Mouse (Mus musculus): Measurements from ENCODE around the gene Twf1. TPM values are rescaled to one million over a fixed set of nuclear protein-coding genes. Genes with fewer than 3 reads are reported as not detected.
A peak's percentile ranks its signal among the peaks of the same experiment; 100 is the strongest.

Twf1 gene
- total RNA-seq (2021): 10 to 100 TPM; 39.2 to 46.4 TPM
- long read RNA-seq, experiment 1, transcript Twf1-201 (9 exons, 3,025 nt): major isoform, 58 of 68 reads
- long read RNA-seq, experiment 1, partial matches to known transcripts: 3 of 68 reads
- long read RNA-seq, experiment 1, other reads (novel, unspliced or antisense): 7 of 68 reads
- long read RNA-seq, experiment 2, transcript Twf1-201 (9 exons, 3,025 nt): major isoform, 50 of 62 reads
- long read RNA-seq, experiment 2, partial matches to known transcripts: 5 of 62 reads
- long read RNA-seq, experiment 2, other reads (novel, unspliced or antisense): 7 of 62 reads

DNA sequence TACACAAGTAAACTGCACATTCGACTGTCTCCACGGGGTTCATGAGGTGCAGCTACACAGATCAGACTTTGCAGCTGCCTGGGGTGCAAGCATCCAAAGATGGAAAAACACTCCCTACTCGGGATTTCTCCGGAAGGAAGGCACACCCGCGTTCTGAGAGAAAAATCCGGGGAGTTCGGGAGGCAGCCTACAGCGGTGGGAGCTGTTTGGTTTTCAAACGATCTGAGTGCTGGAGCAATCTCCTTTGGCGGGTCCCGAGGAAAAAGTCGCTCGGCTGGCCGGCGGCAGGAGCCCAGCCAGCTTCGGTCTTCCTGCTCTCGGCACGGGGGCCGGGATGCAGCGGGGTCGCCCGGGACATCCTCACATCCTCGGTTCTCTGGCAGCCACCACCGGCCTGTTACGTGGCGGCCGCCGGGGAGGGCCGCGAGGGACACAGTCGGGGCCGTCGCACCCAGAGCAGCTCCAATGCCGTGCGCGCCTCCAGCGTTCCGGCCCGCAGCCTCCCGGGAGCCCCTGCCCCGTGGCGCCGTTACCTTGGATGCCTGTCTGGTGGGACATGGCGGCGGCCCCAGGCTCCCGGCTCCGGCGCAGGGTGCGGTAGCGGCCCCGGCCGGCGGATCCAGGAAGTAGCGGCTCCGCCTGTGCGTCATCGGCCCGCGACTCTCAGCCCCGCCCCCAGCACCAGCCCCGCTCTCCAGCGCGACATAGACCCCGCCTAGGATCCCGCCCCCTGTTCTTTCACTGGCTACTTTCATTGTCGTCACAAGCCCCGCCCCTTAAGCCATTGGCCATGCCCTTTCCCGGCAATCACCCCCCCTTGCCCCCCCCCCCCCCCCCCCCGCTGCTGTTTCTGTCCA is at the start of gene Twf1:
Twf1 (minus strand) TSS at position 671 of the 857 bp plus-strand sequence.
- H3K27ac ChIP-seq: peak within 1 kb of the TSS; percentile 89
- intact Hi-C loops (cut with DNase I): no loop called here
- H3K4me3 ChIP-seq: peak within 1 kb of the TSS; percentile 83
- peak; percentile 98 to 99 for DNase-seq (ENCODE audit: extremely low spot score in 1 of 2, low spot score in 2 of 2)
- TF ChIP-seq CTCF (IDR thresholded peaks at IDR 0.05): peak; percentile 38

GRCm38 (mm10) chr15:94639126-94639525 is 49.4 kb upstream of the Twf1 start:
- no peak overlapping the region for H3K27ac ChIP-seq
- no peak for TF ChIP-seq CTCF (IDR thresholded peaks at IDR 0.05)
- intact Hi-C loops (cut with DNase I): no loop called here
- no peak overlapping the region for H3K4me3 ChIP-seq
- no peak for DNase-seq (ENCODE audit: extremely low spot score in 1 of 2, low spot score in 2 of 2)

- intact Hi-C loops (cut with DNase I): no loop called here
- H3K4me3 ChIP-seq: no peak overlapping the region
Observed at GRCm38 (mm10) chr15:94638207-94638606, 48.5 kb upstream of the Twf1 start.

GRCm38 (mm10) chr15:94634524-94634923 is 44.8 kb upstream of the Twf1 start:
- no peak overlapping the region for H3K27ac ChIP-seq
- TF ChIP-seq CTCF (IDR thresholded peaks at IDR 0.05): no peak
- intact Hi-C loops (cut with DNase I): no loop called here
- no peak overlapping the region for H3K4me3 ChIP-seq
- DNase-seq (ENCODE audit: extremely low spot score in 1 of 2, low spot score in 2 of 2): no peak

More at GRCm38 (mm10) chr15:94638207-94638606, 48.5 kb upstream of the Twf1 start:
- DNase-seq (ENCODE audit: extremely low spot score in 1 of 2, low spot score in 2 of 2): no peak
- no peak for TF ChIP-seq CTCF (IDR thresholded peaks at IDR 0.05)
- no peak overlapping the region for H3K27ac ChIP-seq

- no peak for DNase-seq (ENCODE audit: extremely low spot score in 1 of 2, low spot score in 2 of 2)
- Histone ChIP-seq H3K27ac (no peak overlapping the region), H3K4me3 (no peak overlapping the region)
- intact Hi-C loops (cut with DNase I): no loop called here
- TF ChIP-seq CTCF (IDR thresholded peaks at IDR 0.05): no peak
Observed at GRCm38 (mm10) chr15:94630553-94630952, 40.9 kb upstream of the Twf1 start.

- Histone ChIP-seq H3K4me3 (peak within 1 kb of the TSS; percentile 59), H3K27ac (peak within 1 kb of the TSS; percentile 61)
- no peak for TF ChIP-seq CTCF (IDR thresholded peaks at IDR 0.05)
- intact Hi-C loops (cut with DNase I): no loop called here
- peak; percentile 25 to 39 for DNase-seq (ENCODE audit: extremely low spot score in 1 of 2, low spot score in 2 of 2)
Observed at GRCm38 (mm10) chr15:94628830-94629601, 39.3 kb upstream of the Twf1 start, which contains the start of gene Tmem117. TSS of gene Tmem117 (plus strand) at chr15:94629232.

- intact Hi-C loops (cut with DNase I): no loop called here
- Histone ChIP-seq H3K4me3 (no peak overlapping the region; the same call in 1 of the 2 replicates), H3K27ac (no peak overlapping the region)
- DNase-seq (ENCODE audit: extremely low spot score in 1 of 2, low spot score in 2 of 2): no peak
- TF ChIP-seq CTCF (IDR thresholded peaks at IDR 0.05): no peak
Observed at GRCm38 (mm10) chr15:94628463-94628829, 38.8 kb upstream of the Twf1 start.

GRCm38 (mm10) chr15:94620909-94621308 is 31.2 kb upstream of the Twf1 start:
- TF ChIP-seq CTCF (IDR thresholded peaks at IDR 0.05): no peak
- intact Hi-C loops (cut with DNase I): no loop called here
- no peak overlapping the region for H3K27ac ChIP-seq

DNA sequence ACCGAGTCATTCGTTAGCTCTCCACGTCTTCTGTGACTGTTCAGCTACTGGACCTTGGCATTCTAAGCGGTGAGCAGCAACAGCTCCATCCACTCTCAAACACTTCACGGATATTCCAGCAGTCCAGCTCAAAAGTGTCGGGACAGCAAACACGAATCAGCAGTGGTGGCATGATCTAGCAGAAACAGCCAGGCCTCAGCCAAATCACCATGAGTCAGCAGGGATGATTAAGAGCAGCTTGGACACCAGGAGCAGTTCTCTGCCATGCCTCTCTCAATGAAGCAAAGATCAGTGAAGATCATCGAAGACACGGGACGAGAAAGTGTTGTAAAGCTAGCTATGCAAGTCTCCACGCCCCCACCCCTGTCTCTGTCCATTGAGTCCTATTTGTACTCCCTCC is 26.3 kb upstream of the Twf1 start:
- Histone ChIP-seq H3K4me3 (no peak overlapping the region), H3K27ac (no peak overlapping the region)
- TF ChIP-seq CTCF (IDR thresholded peaks at IDR 0.05): no peak
- DNase-seq (ENCODE audit: extremely low spot score in 1 of 2, low spot score in 2 of 2): no peak
- intact Hi-C loops (cut with DNase I): no loop called here

More at GRCm38 (mm10) chr15:94620909-94621308, 31.2 kb upstream of the Twf1 start:
- no peak overlapping the region for H3K4me3 ChIP-seq
- DNase-seq (ENCODE audit: extremely low spot score in 1 of 2, low spot score in 2 of 2): no peak

DNA sequence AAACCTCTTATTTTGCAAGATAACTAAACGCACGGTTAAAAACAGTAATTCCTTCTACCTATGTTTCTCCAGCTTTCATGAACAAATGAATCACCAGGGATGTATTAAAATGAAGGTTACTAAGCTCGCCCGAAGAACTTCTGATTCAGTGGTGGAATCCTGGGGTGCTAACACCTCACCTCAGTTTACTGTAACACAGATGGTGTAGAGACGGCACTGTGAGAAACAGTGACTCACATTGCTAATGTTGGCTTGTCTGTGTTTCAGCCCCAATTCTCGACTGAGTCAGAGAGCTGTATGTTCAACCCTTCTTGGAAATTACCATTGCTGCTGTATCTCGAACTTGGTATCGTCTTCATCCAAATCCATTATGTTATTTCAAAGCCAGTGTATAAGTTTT is 18.1 kb upstream of the Twf1 start:
- DNase-seq (ENCODE audit: extremely low spot score in 1 of 2, low spot score in 2 of 2): no peak
- Histone ChIP-seq H3K27ac (no peak overlapping the region), H3K4me3 (no peak overlapping the region)
- intact Hi-C loops (cut with DNase I): no loop called here
- TF ChIP-seq CTCF (IDR thresholded peaks at IDR 0.05): no peak

DNA sequence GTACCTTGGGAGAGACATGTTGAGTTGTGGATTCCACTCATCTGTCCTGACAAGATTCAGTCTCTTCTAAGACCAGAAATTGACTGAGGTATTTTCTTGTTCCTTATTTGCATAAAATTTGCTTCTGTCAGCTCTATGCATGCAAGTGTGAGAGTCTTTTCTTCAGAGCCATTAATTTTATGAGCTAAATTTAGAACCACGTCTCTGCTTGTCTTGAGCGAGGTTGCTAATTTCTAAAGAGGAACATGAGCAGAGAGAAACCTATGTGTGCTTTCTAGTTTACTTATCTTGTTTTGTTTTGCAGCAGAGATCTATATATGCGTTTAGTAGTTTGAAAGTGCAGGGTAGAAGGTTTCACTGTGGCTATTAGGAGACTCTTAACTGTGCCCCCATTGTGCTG is 12.8 kb upstream of the Twf1 start:
- TF ChIP-seq CTCF (IDR thresholded peaks at IDR 0.05): no peak
- Histone ChIP-seq H3K4me3 (no peak overlapping the region), H3K27ac (no peak overlapping the region)
- intact Hi-C loops (cut with DNase I): no loop called here
- no peak for DNase-seq (ENCODE audit: extremely low spot score in 1 of 2, low spot score in 2 of 2)
